Mouse (Mus musculus): ENCODE measurements at regions not wholly inside any gene's neighbourhood (a gene's known extent, or its start where the extent isn't known, plus 50 kb on each side); places are given as distances from the start of the nearest gene placed in this dataset.

DNA sequence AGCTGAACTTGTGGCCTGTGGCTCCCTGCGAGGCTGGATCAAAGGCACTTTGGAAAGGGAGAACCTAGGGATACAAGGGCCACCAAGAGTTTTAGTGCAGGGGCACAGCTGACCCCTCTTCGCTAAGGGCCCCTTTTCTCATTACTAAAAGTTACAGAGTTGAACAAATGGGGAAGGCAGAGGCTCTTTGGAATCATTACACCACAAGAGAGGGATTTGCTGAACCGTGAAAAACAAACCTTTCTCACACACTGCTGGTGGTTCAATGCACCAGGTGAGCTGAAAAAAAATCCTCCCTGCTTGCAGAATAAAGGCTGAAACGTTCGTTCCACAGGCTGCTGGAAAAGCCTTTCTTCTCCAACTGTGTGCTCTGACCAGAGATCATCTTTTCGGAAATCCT lies 50.2 kb upstream of the Ncam1 start:
- TF ChIP-seq CTCF (IDR thresholded peaks at IDR 0.05) (no peak), EP300 (IDR thresholded peaks at IDR 0.05) (no peak)

All from lung, postnatal 0 days (tissue).